Mouse (Mus musculus): Measurements from ENCODE around the gene Fstl1.
A peak's percentile ranks its signal among the peaks of the same experiment; 100 is the strongest.

The Fstl1 gene

DNA sequence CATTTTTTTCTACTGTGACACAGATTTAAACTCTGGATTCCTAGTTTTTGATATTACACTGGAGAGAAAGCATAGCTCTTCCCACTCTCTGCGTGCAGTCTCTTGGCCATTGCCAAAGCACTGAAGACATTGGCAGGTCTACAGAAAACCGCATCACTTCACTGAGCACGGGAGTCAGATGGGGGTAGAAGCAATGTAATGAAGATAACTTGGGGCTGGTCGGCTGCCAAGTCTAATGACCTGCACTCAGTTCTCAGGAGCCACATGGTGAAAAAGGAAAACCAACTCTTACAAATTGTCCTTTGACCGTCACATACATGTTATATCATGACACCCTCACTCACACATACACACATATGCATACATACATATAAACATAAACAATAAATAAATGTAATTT lies 47.3 kb downstream of the Fstl1 start:
- DNase-seq (ENCODE audit: low read depth, low spot score) = no peak

GRCm38 (mm10) chr16:37824778-37825505 lies 48.3 kb downstream of the Fstl1 start:
- no peak for DNase-seq (ENCODE audit: low read depth, low spot score)

GRCm38 (mm10) chr16:37826286-37826685 lies 49.6 kb downstream of the Fstl1 start:
- DNase-seq (ENCODE audit: low read depth, low spot score) = no peak

GRCm38 (mm10) chr16:37831041-37831440 lies 54.4 kb downstream of the Fstl1 start:
- no peak for DNase-seq (ENCODE audit: low read depth, low spot score)

- no peak for DNase-seq (ENCODE audit: low read depth, low spot score)
Measured at GRCm38 (mm10) chr16:37837571-37837970, 60.9 kb downstream of the Fstl1 start.

- DNase-seq (ENCODE audit: low read depth, low spot score) = no peak
Measured at GRCm38 (mm10) chr16:37842439-37842838, 65.8 kb downstream of the Fstl1 start.

GRCm38 (mm10) chr16:37843740-37844139 lies 67.1 kb downstream of the Fstl1 start:
- no peak for DNase-seq (ENCODE audit: low read depth, low spot score)

DNA sequence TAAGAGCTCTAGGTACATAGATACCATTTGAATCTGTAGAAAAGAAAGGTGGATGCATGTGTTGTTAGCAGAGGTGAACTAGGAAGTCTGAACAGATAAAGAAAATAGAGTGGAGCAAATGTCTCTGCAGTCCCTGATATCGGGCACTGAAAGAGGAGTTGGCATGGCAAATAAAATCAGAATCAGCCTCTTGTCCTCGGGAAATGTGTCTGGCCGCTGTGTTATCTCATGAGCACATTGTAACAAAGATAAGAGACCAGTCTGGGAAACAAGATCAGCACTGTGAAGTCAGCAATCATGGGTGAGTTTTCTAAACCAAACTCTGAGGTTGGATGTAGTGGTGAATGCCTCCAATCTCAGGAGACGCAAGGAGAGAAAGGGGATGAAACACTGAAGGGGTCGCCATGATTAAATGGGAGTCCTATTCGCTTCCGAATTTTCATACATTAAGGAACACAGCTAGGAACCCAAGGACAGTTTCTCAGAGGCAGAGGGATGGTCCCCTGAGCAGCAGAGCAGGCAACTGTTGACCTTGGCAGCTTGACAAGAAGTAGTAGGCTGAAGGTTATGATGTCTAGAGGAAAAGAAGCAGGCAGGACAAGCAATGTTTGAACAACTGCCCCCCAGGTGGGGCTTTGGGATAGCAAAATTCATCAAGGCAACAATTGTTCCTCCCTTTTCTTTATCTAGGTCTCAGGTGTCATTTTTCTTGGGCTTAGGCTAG lies 68.7 kb downstream of the Fstl1 start:
- no peak for DNase-seq (ENCODE audit: low read depth, low spot score)

GRCm38 (mm10) chr16:37847081-37847480 lies 70.4 kb downstream of the Fstl1 start:
- no peak for DNase-seq (ENCODE audit: low read depth, low spot score)

GRCm38 (mm10) chr16:37851366-37851765 lies 74.7 kb downstream of the Fstl1 start:
- no peak for DNase-seq (ENCODE audit: low read depth, low spot score)

DNA sequence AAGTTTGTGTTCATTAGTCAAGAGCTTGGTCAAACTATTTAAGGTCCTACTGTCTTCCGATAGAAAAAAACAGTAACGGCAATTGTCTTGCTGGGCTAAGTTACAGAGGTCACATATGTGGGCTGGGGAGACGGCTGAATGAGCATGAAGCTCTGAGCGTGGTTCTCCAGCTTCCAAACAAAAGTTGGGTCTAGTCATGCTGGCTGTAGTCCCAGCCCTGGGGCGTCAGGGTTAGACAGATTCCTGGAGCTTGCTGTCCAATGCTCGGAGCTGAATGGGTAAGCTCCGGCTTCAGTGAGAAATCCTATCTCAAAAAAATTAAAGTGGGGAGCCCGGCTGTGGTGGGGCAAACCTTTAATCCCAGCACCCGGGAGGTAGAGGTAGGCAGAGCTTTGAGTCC lies 76.6 kb downstream of the Fstl1 start:
- no peak for DNase-seq (ENCODE audit: low read depth, low spot score)

DNA sequence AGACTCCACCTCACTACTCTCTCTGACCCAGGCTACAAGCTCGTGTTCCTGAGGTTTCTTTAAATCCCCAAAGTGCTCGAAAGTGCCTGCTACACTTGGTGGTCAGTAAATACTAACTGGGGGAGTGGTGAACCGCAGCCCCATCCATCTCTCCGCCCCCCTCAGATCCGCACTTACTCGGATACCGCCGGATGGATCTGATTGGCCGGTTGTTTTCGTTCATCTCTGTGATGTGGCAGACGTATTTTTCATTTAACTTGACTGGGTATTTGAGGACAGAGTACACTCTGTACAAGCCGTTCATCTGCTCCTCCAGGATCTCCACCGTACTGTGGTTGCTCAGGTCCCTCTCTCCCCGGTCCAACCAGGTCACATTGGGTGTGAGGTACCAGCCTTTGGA lies 77.4 kb downstream of the Fstl1 start:
- DNase-seq (ENCODE audit: low read depth, low spot score) = no peak

GRCm38 (mm10) chr16:37854593-37854992 lies 77.9 kb downstream of the Fstl1 start:
- DNase-seq (ENCODE audit: low read depth, low spot score) = no peak

- DNase-seq (ENCODE audit: low read depth, low spot score) = no peak
Measured at GRCm38 (mm10) chr16:37855583-37855982, 78.9 kb downstream of the Fstl1 start.

DNA sequence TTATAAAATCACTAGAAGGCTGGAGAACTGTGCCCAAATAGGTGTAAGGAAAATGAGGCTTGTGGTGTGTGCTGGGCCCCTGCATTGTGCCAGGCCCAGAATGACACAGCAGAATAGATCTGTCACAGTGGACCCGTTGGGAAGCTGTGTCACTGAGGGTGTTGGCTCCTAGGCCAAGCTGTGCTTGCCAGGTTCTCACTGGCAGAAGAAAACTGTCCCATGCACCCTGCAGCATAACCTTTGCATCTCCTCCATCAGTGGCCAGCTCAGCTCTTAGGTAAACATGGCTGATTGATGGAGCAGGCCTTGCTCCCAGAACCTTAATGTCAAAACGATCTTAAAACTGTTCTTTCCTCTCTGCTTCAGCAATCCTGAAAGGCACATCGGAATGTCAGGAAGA lies 79.7 kb downstream of the Fstl1 start:
- DNase-seq (ENCODE audit: low read depth, low spot score) = no peak

- DNase-seq (ENCODE audit: low read depth, low spot score) = no peak
Measured at GRCm38 (mm10) chr16:37857495-37857894, 80.8 kb downstream of the Fstl1 start.

DNA sequence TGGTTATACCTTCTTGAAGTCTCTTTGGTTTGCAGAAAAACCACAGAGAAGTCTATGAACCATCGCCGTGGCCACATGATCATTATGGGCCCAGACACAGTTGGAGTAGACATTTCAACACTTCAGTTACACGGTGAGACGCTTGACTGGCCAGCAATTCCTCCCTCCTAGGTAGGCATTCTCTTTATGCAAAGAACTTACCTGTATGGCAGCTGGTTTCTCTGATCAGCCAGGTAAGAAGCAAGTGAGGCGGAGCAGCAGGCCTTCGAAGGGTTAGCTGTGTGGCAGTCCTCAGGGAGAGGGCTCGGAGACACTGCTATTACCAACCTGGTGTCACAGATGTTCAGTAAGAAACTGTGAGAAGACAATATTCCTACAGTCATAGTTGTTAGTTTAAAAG lies 83.5 kb downstream of the Fstl1 start:
- DNase-seq (ENCODE audit: low read depth, low spot score) = no peak

DNA sequence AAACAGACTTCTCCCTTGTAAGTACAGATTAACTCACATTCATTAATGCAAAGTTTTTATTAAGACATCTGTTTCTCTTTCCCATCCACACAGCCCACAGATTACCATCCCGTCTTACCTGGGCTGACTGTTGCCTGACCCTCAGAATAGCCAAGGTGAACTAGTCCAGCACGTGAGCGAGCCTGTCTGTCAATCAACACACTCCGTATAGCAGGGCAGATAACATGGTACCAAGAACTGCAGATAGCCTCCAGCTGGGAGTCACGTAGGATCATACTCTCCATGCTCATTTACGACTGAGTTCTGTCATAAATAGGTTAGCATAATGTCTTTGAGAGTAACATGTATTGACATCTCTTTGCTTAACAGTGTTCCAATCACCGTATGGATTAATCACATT lies 84.4 kb downstream of the Fstl1 start, which contains the start of gene Gm36028:
Gene Gm36028 (minus strand): TSS at position 118 of the 400 bp plus-strand sequence.
- no peak for DNase-seq (ENCODE audit: low read depth, low spot score)

DNA sequence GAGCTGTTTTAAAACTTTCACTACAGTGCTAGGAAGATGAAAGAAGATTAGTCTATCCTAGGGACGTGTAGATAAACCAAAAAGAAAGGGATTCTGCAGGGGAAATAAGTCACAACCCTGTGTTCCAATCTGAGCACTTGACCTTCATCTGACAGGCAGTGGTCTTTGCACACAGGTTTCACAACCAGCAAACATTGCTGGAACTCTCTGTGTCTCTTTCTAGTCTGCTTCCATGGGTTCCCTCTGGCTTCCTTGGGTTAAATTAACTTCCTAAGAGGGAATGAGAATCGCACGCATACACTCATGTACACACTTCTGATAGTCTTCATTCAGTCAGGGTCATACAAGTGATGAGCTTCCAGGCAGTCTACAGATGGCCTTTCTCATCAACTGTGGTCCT lies 87.2 kb downstream of the Fstl1 start:
- no peak for DNase-seq (ENCODE audit: low read depth, low spot score)

GRCm38 (mm10) chr16:37865841-37866240 lies 89.2 kb downstream of the Fstl1 start:
- DNase-seq (ENCODE audit: low read depth, low spot score) = no peak

GRCm38 (mm10) chr16:37867791-37868505 lies 91.3 kb downstream of the Fstl1 start, which contains the start of gene Lrrc58:
Gene Lrrc58 (plus strand): TSS chr16:37868389.
- peak; percentile 82 for DNase-seq (ENCODE audit: low read depth, low spot score)
